Mouse (Mus musculus) lung, postnatal 0 days (tissue): Measurements from ENCODE around the gene Paics.

Experiments used
- CTCF ChIP-seq: IDR thresholded peaks from 2 replicates; pipeline ENCODE4 v1.5.1; 2016; ENCODE audit warnings: antibody characterized with exemption, mild to moderate bottlenecking
- EP300 ChIP-seq: IDR thresholded peaks from 2 replicates; pipeline ENCODE4 v1.6.1; 2016; ENCODE audit warnings: antibody characterized with exemption, mild to moderate bottlenecking, control low read depth

DNA sequence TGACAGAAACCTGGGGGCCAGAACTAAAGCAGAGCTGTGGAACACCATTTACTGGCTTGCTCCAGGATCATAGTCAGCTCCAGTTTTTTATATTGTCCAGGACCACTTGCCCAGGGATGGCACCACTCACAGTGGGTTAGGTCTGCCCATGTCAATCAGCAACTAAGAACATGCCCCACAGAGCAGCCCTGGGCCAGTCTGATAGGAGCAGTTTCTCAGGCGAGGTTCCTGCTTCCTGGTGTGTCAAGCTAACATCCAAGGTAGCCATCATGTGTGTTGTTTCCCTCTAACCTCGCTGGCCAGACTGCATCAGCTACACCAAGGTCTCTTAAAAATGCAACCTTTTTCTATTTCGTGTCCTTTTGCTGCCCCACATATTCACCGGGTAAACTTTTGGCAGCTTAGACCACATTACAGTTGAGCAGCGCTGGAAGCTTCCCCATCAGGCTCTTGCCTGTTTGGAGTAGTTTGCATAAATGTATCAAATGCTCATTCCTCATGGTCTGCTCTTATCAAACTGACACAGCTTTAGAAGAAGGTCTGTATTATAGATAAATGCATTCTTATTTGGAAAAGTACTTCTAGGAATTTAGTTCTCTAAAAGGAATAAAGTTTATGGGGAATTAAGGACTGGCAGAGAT lies 42.2 kb downstream of the Paics start:
- TF ChIP-seq CTCF (no peak), EP300 (no peak)
